In the genomic region with DNA sequence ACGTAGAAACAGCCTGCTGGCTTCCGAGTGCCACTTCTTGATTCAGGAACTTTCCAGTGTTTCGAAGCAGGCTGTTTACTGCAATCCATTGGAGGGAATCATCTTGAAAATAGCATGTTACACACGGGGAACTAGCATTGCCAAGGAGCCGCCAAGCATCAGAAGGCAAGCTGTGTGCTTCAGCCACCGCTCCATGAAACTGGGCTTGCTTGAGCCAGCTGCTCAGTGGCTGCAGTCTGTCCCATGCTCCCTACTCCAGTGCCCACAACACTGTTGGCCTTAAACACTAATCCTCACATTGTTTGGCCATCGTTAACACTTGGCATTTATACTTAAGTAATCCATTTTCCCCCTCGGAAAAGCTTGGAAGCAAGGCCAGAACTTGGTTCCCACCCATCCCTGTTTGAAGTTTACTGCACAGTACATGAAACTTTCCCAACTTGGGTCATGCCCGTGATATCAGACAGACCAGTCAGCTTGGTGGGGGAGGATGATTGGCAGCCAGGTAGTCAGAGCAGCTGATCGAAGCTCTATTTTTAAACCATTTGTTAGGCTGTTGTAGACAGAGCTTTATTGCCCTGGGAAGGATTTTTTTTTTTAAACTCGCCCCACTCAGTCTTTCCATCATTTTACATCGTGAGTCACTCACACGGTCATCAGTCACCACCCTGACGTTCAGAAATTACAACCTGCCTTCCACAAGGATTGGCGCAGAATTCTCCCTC, we compare ENCODE assay signal across 28 mouse cellular contexts. TPM values are rescaled to one million over a fixed set of nuclear protein-coding genes. Genes with fewer than 3 reads are reported as not detected.
A peak's percentile ranks its signal among the peaks of the same experiment; 100 is the strongest.
DNase-seq lines count a peak whose midpoint lies in the region; ATAC-seq and TF ChIP-seq lines count a peak whose summit lies in the region.
"Had no signal": no experiment of that assay in that cellular context is flagged by ENCODE, and none has a peak within 500 bp of the region (broad histone marks: within the 10 kb centered on the region; RNA-seq: fewer than 3 reads in every experiment).

No protein-coding gene starts in this region.

- H3K9me3 ChIP-seq in heart, embryonic 11.5 days (replicated peaks; ENCODE audit: control insufficient read depth, low read length): no peaks in the 10 kb centered on the region
- H3K9me3 ChIP-seq in kidney, embryonic 14.5 days (ENCODE audit: control insufficient read depth, low read length): no peaks in the 10 kb centered on the region
- H3K9me3 ChIP-seq: embryonic facial prominence, embryonic 15.5 days; forebrain, embryonic 10.5 days; hindbrain, embryonic 15.5 days; liver, embryonic 12.5 days; midbrain, embryonic 15.5 days had no signal

- no peak for TF ChIP-seq POLR2A in brain, embryonic 14.5 days (IDR thresholded peaks at IDR 0.05; ENCODE audit: borderline replicate concordance, extremely low read depth, insufficient read depth, insufficient read length, poor library complexity, severe bottlenecking)
- no peak for TF ChIP-seq POLR2A in myocyte (IDR thresholded peaks at IDR 0.05; ENCODE audit: insufficient read length, low read depth)

- H3K4me2 ChIP-seq in heart, embryonic 11.5 days: 0 out of 2 replicates have a peak overlapping the region, but pooled peaks have one; percentile 4
- H3K4me2 ChIP-seq in myocyte (ENCODE audit: low read depth): no peak overlapping the region
- H3K4me2 ChIP-seq in kidney, embryonic 14.5 days (replicated peaks; ENCODE audit: low read depth, low read length): no peak overlapping the region
- H3K4me2 ChIP-seq: embryonic facial prominence, embryonic 15.5 days; hindbrain, embryonic 15.5 days; liver, embryonic 12.5 days; midbrain, embryonic 15.5 days had no signal

- H3K9ac ChIP-seq in heart, embryonic 11.5 days (ENCODE audit: low read depth, low read length): no peak overlapping the region
- no peak overlapping the region for H3K9ac ChIP-seq in kidney, embryonic 14.5 days (ENCODE audit: low read depth, low read length)
- H3K9ac ChIP-seq: embryonic facial prominence, embryonic 15.5 days; hindbrain, embryonic 15.5 days; liver, embryonic 12.5 days; midbrain, embryonic 15.5 days had no signal

- H3K27me3 ChIP-seq in heart, embryonic 11.5 days (ENCODE audit: control insufficient read depth, insufficient read depth, low read length): no peaks in the 10 kb centered on the region
- no peaks in the 10 kb centered on the region for H3K27me3 ChIP-seq in myocyte (ENCODE audit: control insufficient read depth, insufficient read depth, insufficient read length)
- H3K27me3 ChIP-seq in kidney, embryonic 14.5 days (ENCODE audit: control insufficient read depth, insufficient read depth, low read length): no peaks in the 10 kb centered on the region
- H3K27me3 ChIP-seq: embryonic facial prominence, embryonic 15.5 days; hindbrain, embryonic 15.5 days; liver, embryonic 12.5 days; midbrain, embryonic 15.5 days; Patski had no signal

- no peak overlapping the region for H3K4me3 ChIP-seq in heart, embryonic 11.5 days (ENCODE audit: low read depth, low read length)
- no peak overlapping the region for H3K4me3 ChIP-seq in myocyte
- H3K4me3 ChIP-seq in kidney, embryonic 14.5 days (ENCODE audit: low read length): no peak overlapping the region
- H3K4me3 ChIP-seq: embryonic facial prominence, embryonic 15.5 days; forebrain, embryonic 10.5 days; heart, adult 2 months; hindbrain, embryonic 15.5 days; liver, embryonic 12.5 days; midbrain, embryonic 15.5 days had no signal

- DNase-seq in heart, postnatal 25 days (ENCODE audit: low spot score): no peak
- peak; percentile 54 for DNase-seq in left cerebral cortex, postnatal 4 days
- DNase-seq in left cerebral cortex, adult 11 months (ENCODE audit: low spot score): no peak
- peak; percentile 48 for DNase-seq in brain, embryonic 14.5 days (ENCODE audit: low read depth)
- DNase-seq: adrenal gland, postnatal 10 days; cerebellum, postnatal 25 days; gastrocnemius, postnatal 10 days; kidney, adult 18-20 months; kidney, postnatal 10 days; lung, adult 2 months; lung, postnatal 36 days; right cerebral cortex, postnatal 4 days had no signal

- peaks cover 7% of the 10 kb centered on the region for H3K4me1 ChIP-seq in heart, embryonic 11.5 days (ENCODE audit: control insufficient read depth, insufficient read depth, low read length)
- H3K4me1 ChIP-seq in kidney, embryonic 14.5 days (ENCODE audit: control insufficient read depth, insufficient read depth, low read length): no peaks in the 10 kb centered on the region
- H3K4me1 ChIP-seq: forebrain, embryonic 10.5 days; liver, embryonic 12.5 days; midbrain, embryonic 15.5 days had no signal

- intact Hi-C loops in heart, postnatal 25 days (cut with DNase I): loop anchor here (10.0 kb wide), 1 partner anchor 91 kb away; no protein-coding TSS in a partner anchor
- intact Hi-C loops in left cerebral cortex, postnatal 4 days (cut with DNase I): no loop called here

- H3K79me2 ChIP-seq in myocyte (ENCODE audit: control insufficient read depth, insufficient read depth): no peaks in the 10 kb centered on the region

- H3K27ac ChIP-seq in heart, embryonic 11.5 days (ENCODE audit: low read depth, low read length): no peak overlapping the region
- no peak overlapping the region for H3K27ac ChIP-seq in kidney, embryonic 14.5 days (ENCODE audit: low read depth, low read length)
- H3K27ac ChIP-seq: embryonic facial prominence, embryonic 15.5 days; forebrain, embryonic 10.5 days; heart, adult 2 months; hindbrain, embryonic 15.5 days; liver, embryonic 12.5 days; midbrain, embryonic 15.5 days had no signal

- H3K36me3 ChIP-seq in heart, embryonic 11.5 days (ENCODE audit: control insufficient read depth, insufficient read depth, low read length): peaks cover 5% of the 10 kb centered on the region
- peaks cover 29% of the 10 kb centered on the region for H3K36me3 ChIP-seq in myocyte (ENCODE audit: control insufficient read depth, insufficient read depth)
- H3K36me3 ChIP-seq in kidney, embryonic 14.5 days (ENCODE audit: control insufficient read depth, insufficient read depth, low read length): peaks cover 32% of the 10 kb centered on the region

- WGBS in heart, embryonic 11.5 days (ENCODE audit: insufficient replicate concordance): 76% methylated on average over 15 of the region's 15 CpGs
- WGBS in kidney, embryonic 14.5 days: 88% methylated on average over 15 of the region's 15 CpGs

- H3ac ChIP-seq in myocyte (ENCODE audit: control insufficient read depth, insufficient read length): no peak overlapping the region

- no peak for ATAC-seq in heart, embryonic 11.5 days (replicated peaks; ENCODE audit: insufficient number of reproducible peaks, low FRiP score, low TSS enrichment)
- no peak for ATAC-seq in kidney, embryonic 14.5 days (ENCODE audit: low FRiP score, low TSS enrichment)
- ATAC-seq: liver, embryonic 12.5 days; midbrain, embryonic 15.5 days; Patski had no signal

- TF ChIP-seq CTCF in brain, embryonic 14.5 days (IDR thresholded peaks at IDR 0.05; ENCODE audit: borderline replicate concordance, extremely low read depth, insufficient read depth, insufficient read length): no peak

TF ChIP-seq in myocyte, 11 proteins besides CTCF, POLR2A, EP300 and RAD21:
- TF ChIP-seq MYOG (IDR thresholded peaks at IDR 0.05; ENCODE audit: control insufficient read depth in 1 of 3, insufficient read depth in 1 of 3, insufficient read length in 2 of 3, low read depth in 2 of 3) (peak in 2 of 3 experiments; percentile 52 to 75), TCF12 (IDR thresholded peaks at IDR 0.05; ENCODE audit: insufficient read depth, poor library complexity, severe bottlenecking) (no peak), USF1 (IDR thresholded peaks at IDR 0.05; ENCODE audit: low read depth) (no peak), REST (IDR thresholded peaks at IDR 0.05; ENCODE audit: insufficient read depth, insufficient read length) (no peak), CEBPB (IDR thresholded peaks at IDR 0.05; ENCODE audit: insufficient read depth, poor library complexity, severe bottlenecking) (no peak), POLR2AphosphoS2 (IDR thresholded peaks at IDR 0.05; ENCODE audit: insufficient read length, low read depth) (peak; percentile 24), SRF (IDR thresholded peaks at IDR 0.05; ENCODE audit: control insufficient read depth, insufficient read length, low read depth) (no peak), E2F4 (IDR thresholded peaks at IDR 0.05; ENCODE audit: insufficient read depth) (no peak), TCF3 (IDR thresholded peaks at IDR 0.05; ENCODE audit: insufficient read length, low read depth) (no peak), MYOD1 (IDR thresholded peaks at IDR 0.05; ENCODE audit: control insufficient read depth in 1 of 3, insufficient read length in 2 of 3, low read depth in 2 of 3) (peak; percentile 61 to 83 (median 70)), MAX (IDR thresholded peaks at IDR 0.05; ENCODE audit: low read depth) (no peak)

RNA-seq across cellular contexts. Expression of gene 1700010B08Rik, which starts 13.2 kb away (rescaled TPM):
- polyA plus RNA-seq in heart, embryonic 11.5 days (2014; fragmentation: Nextera tagmentation; extraction: Ambion mirVana): not detected in 2 replicates
- not detected for total RNA-seq in heart, postnatal 25 days (2021)
- total RNA-seq in left cerebral cortex, postnatal 4 days (2021): not detected
- not detected in 2 replicates for polyA plus RNA-seq in brain, embryonic 14.5 days (2012; rRNA removed)
- polyA plus RNA-seq in myocyte (2012; fragmentation: generic; extraction: Trizol): 0.05 TPM
- polyA plus RNA-seq in kidney, embryonic 14.5 days (2014; fragmentation: Nextera tagmentation; extraction: Ambion mirVana): 0.23 TPM in 1 of 2 replicates, not detected in the other
- total RNA-seq: adrenal gland, postnatal 10 days; gastrocnemius, postnatal 10 days; heart, adult 2 months; layer of hippocampus, adult 18-20 months; layer of hippocampus, postnatal 25 days; left cerebral cortex, postnatal 36 days; megakaryocyte-erythroid progenitor cell, adult 5-6 weeks had no signal
- polyA plus RNA-seq: embryonic facial prominence, embryonic 15.5 days; forebrain, embryonic 10.5 days; hindbrain, embryonic 15.5 days; liver, embryonic 12.5 days; lung, adult 2 months; neural tube, embryonic 11.5 days; Patski; stomach, embryonic 16.5 days had no signal

RNA-seq across cellular contexts. Expression of gene Vapb, which starts 31.3 kb away (rescaled TPM):
- polyA plus RNA-seq in heart, embryonic 11.5 days (2014; fragmentation: Nextera tagmentation; extraction: Ambion mirVana): 7.9 and 11.1 TPM in 2 replicates
- total RNA-seq in heart, postnatal 25 days (2021): 100 to 1,000 TPM; 128 TPM
- 10 to 100 TPM; 84.7 to 94.7 TPM for total RNA-seq in left cerebral cortex, postnatal 4 days (2021)
- 23.9 and 42.5 TPM in 2 replicates for polyA plus RNA-seq in brain, embryonic 14.5 days (2012; rRNA removed)
- 53.8 TPM for polyA plus RNA-seq in myocyte (2012; fragmentation: generic; extraction: Trizol)
- 9.3 and 18.9 TPM in 2 replicates for polyA plus RNA-seq in kidney, embryonic 14.5 days (2014; fragmentation: Nextera tagmentation; extraction: Ambion mirVana)

RNA-seq across cellular contexts. Expression of gene Rab22a, which starts 46.4 kb away (rescaled TPM):
- 30.6 and 31.8 TPM in 2 replicates for polyA plus RNA-seq in heart, embryonic 11.5 days (2014; fragmentation: Nextera tagmentation; extraction: Ambion mirVana)
- total RNA-seq in heart, postnatal 25 days (2021): 10 to 100 TPM; 33.8 to 34.3 TPM
- 10 to 100 TPM; 25.5 to 27.8 TPM for total RNA-seq in left cerebral cortex, postnatal 4 days (2021)
- polyA plus RNA-seq in brain, embryonic 14.5 days (2012; rRNA removed): 13.8 and 17.0 TPM in 2 replicates
- 28.2 TPM for polyA plus RNA-seq in myocyte (2012; fragmentation: generic; extraction: Trizol)
- polyA plus RNA-seq in kidney, embryonic 14.5 days (2014; fragmentation: Nextera tagmentation; extraction: Ambion mirVana): 24.9 and 32.9 TPM in 2 replicates

Comparison
In these comparisons a context has a peak if more than half of its experiments do, and no peak if none do; other contexts are left out.
1. DNase-seq: peak in left cerebral cortex, postnatal 4 days (single experiment) and brain, embryonic 14.5 days (single experiment); none in heart, postnatal 25 days (single experiment) and left cerebral cortex, adult 11 months (single experiment).